Mouse (Mus musculus): ENCODE results near the gene Gatm. TPM values are rescaled to one million over a fixed set of nuclear protein-coding genes. Genes with fewer than 3 reads are reported as not detected.

Gene Gatm
- polyA plus RNA-seq, 1 experiment from 2014 or later: 56.3 TPM

MicroRNA genes within 50 kb of the gene (microRNA counts, 519-probe panel; counts per million panel counts)
- 692 counts per million, percentile 20 among the panel's probes with 10 or more counts for microRNA mmu-miR-147

Small RNA genes lying within 50 kb of the gene (microRNA-seq; reads per million reads assigned to microRNA genes)
- gene Mir147: 11.7 reads per million, percentile 32 among the genes with 10 or more reads in this experiment

Other genes starting within 250 kb of the Gatm start
- 8.9 and 9.5 TPM in 2 replicates for gene Shf, start 242.1 kb downstream of the Gatm start, polyA plus RNA-seq (2015; fragmentation: Nextera tagmentation; extraction: Ambion mirVana)
- not detected in 2 replicates for gene Slc28a2, start 184.8 kb downstream of the Gatm start, polyA plus RNA-seq (2015; fragmentation: Nextera tagmentation; extraction: Ambion mirVana)
- 0.06 TPM in 1 of 2 replicates, not detected in the other for gene Gm14085, start 126.4 kb downstream of the Gatm start, polyA plus RNA-seq (2015; fragmentation: Nextera tagmentation; extraction: Ambion mirVana)
- gene AA467197, start 25.7 kb upstream of the Gatm start, polyA plus RNA-seq (2015; fragmentation: Nextera tagmentation; extraction: Ambion mirVana): 0.30 TPM in 1 of 2 replicates, not detected in the other
- 5.8 and 6.5 TPM in 2 replicates for gene Slc30a4, start 91.4 kb upstream of the Gatm start, polyA plus RNA-seq (2015; fragmentation: Nextera tagmentation; extraction: Ambion mirVana)
- gene Bloc1s6, start 127.2 kb upstream of the Gatm start, polyA plus RNA-seq (2015; fragmentation: Nextera tagmentation; extraction: Ambion mirVana): 108 and 114 TPM in 2 replicates
- 2.4 and 3.1 TPM in 2 replicates for gene Sqor, start 153.9 kb upstream of the Gatm start, polyA plus RNA-seq (2015; fragmentation: Nextera tagmentation; extraction: Ambion mirVana)